Mouse (Mus musculus) lung, embryonic 15.5 days (tissue): Measurements from ENCODE around the gene Cpeb1. TPM values are rescaled to one million over a fixed set of nuclear protein-coding genes. Genes with fewer than 3 reads are reported as not detected.
"Not testable (repeated sequence)": the region's sequence is repeated elsewhere in the genome, so short reads cannot be mapped to it uniquely, and the experiment has no call there.

Experiments
- ATAC-seq: fragments of 200-750 bp; cut with Nextera tagmentation; 2 replicates; pipeline ENCODE4 v1.8.0; 2017; ENCODE audit warnings: moderate number of reproducible peaks, borderline replicate concordance; ENCODE audit not compliant: low FRiP score, low TSS enrichment; ENCODE audit errors: extremely low read depth
- H3K27ac ChIP-seq: fragments of 300-500 bp; sonication (generic); 2 replicates; pipeline ENCODE4 v1.5.1; 2015; ENCODE audit warnings: moderate library complexity, mild to moderate bottlenecking, inconsistent platforms
- H3K27me3 ChIP-seq: fragments of 300-500 bp; sonication (generic); 2 replicates; pipeline ENCODE4 v1.6.1; 2015; ENCODE audit warnings: inconsistent platforms
- H3K36me3 ChIP-seq: fragments of 300-500 bp; sonication (generic); 2 replicates; pipeline ENCODE4 v1.6.1; 2015; ENCODE audit warnings: inconsistent platforms
- H3K4me1 ChIP-seq: fragments of 300-500 bp; sonication (generic); 2 replicates; pipeline ENCODE4 v1.6.1; 2015; ENCODE audit warnings: inconsistent platforms
- H3K4me2 ChIP-seq: fragments of 300-500 bp; sonication (generic); 2 replicates; pipeline ENCODE4 v1.6.1; 2015; ENCODE audit warnings: inconsistent platforms, mild to moderate bottlenecking, moderate library complexity
- H3K4me3 ChIP-seq: fragments of 300-500 bp; sonication (generic); 2 replicates; pipeline ENCODE4 v1.5.1; 2015; ENCODE audit warnings: mild to moderate bottlenecking, inconsistent platforms
- H3K9ac ChIP-seq: fragments of 300-500 bp; sonication (generic); 2 replicates; pipeline ENCODE4 v1.6.1; 2015; ENCODE audit warnings: inconsistent platforms
- H3K9me3 ChIP-seq: fragments of 300-500 bp; sonication (generic); 2 replicates; pipeline ENCODE4 v1.6.1; 2016; ENCODE audit warnings: inconsistent platforms
- WGBS: fragments of 180-500 bp; shearing (Covaris S2); methylation state at CpG from one replicate; pipeline ENCODE4 v1.1.7; 2015; 5-methylcytosine and 5-hydroxymethylcytosine counted together
- polyA plus RNA-seq: library from polyadenylated mRNA; unstranded; fragments of >200 nt; fragmentation: Nextera tagmentation; extraction: Ambion mirVana; gene quantifications from 2 replicates; pipeline ENCODE4 v1.2.1, GENCODE M21; 2015

The Cpeb1 gene
- 0.78 and 1.2 TPM in 2 replicates for polyA plus RNA-seq

DNA sequence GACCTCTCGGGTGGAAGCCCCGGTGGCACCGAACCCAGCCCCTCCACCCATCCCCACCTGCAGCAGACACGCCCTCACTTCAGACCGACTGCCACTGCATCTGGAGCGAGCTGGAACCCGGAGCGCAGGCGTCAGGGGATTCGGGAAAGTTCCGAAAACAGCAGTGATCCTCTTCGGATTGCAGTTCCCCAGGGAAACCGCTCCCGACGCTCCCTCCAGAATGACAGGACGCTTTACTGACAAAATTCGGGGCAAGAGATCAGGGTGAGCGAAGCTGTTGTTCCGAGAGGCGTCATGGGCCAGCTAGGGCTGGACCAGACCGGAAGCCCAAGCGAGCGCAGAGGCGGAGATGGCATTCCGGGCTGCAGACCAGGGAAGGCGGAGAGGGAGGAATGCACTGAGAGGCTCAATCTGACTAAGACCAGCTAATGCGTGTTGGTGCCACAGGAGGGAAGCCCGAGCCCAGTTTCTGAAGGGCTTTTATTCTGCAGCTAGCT is at the start of gene Cpeb1:
TSS of gene Cpeb1 (minus strand) at position 311 of the 497 bp plus-strand sequence.
- Histone ChIP-seq H3K4me1 (peaks cover 23% of the 10 kb centered on the region), H3K9ac (no peak within 1 kb of the TSS), H3K4me3 (peak within 1 kb of the TSS; percentile 49), H3K27me3 (peaks cover 82% of the 10 kb centered on the region), H3K36me3 (no peaks in the 10 kb centered on the region), H3K27ac (no peak within 1 kb of the TSS), H3K4me2 (peak within 1 kb of the TSS; percentile 94), H3K9me3 (no peaks in the 10 kb centered on the region)
- under 1% methylated on average over 28 of the region's 28 CpGs for WGBS
- peak; percentile 73; the same call in 1 of the 2 replicates for ATAC-seq

DNA sequence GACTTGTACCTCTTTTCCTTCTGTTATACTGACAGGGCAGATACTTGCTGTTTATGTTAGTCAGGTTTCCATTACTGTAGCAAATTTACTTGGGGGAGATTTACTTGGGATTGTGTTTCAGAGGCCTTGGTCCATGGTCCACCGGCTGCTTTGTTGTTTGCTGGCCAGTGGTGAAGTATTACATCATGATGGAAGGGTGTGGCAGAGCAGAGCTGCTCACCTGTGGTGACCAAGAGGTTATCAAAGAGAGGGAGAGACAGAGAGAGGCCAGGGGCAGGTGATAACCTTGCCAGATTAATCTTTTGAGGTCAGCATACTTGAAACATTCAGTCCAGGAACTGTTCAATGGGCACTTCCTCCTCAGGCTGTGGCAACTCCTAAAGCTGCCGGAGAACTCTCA is 45.8 kb upstream of the Cpeb1 start:
- peaks cover under 1% of the 10 kb centered on the region; the same call in 1 of the 2 replicates for H3K27me3 ChIP-seq
- no peaks in the 10 kb centered on the region for H3K4me1 ChIP-seq
- no peak overlapping the region for H3K4me2 ChIP-seq
- H3K9me3 ChIP-seq, result no peaks in the 10 kb centered on the region
- no peak for ATAC-seq
- 37% methylated on average over 2 of the region's 2 CpGs for WGBS
- H3K4me3 ChIP-seq, result no peak overlapping the region
- no peaks in the 10 kb centered on the region for H3K36me3 ChIP-seq
- H3K27ac ChIP-seq, result no peak overlapping the region
- H3K9ac ChIP-seq, result no peak overlapping the region

DNA sequence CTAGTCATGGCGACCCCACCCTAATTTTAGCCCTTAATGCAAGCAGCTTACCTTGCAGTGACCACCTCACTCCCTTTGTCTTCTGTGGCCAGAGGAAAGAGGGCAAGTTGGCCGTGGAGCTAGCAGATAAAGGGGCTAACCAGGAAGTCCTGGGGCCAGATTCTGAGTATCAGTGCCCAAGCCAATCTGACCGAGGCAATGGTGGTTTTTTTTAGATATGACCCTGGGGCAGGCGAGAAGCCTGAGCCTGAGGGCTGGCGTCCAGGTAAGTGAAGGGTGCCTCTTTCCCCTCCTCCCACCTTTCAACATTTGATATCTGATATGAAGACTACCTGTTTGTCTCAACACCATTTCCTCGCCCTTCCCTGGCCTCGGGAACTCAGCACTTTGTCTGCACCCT is 42.9 kb upstream of the Cpeb1 start, which contains the start of gene BC048679:
TSS of gene BC048679 (minus strand) at position 101 of the 400 bp plus-strand sequence.
- H3K4me2 ChIP-seq, result no peak within 1 kb of the TSS
- no peak within 1 kb of the TSS for H3K27ac ChIP-seq
- no peak for ATAC-seq
- no peak within 1 kb of the TSS for H3K9ac ChIP-seq
- WGBS, result 46% methylated on average over 7 of the region's 7 CpGs
- H3K27me3 ChIP-seq, result peaks cover 26% of the 10 kb centered on the region
- H3K9me3 ChIP-seq, result no peaks in the 10 kb centered on the region
- no peak within 1 kb of the TSS for H3K4me3 ChIP-seq
- 0 out of 2 replicates have a peak, but pooled peaks cover 6% of the 10 kb centered on the region for H3K4me1 ChIP-seq
- H3K36me3 ChIP-seq, result no peaks in the 10 kb centered on the region

DNA sequence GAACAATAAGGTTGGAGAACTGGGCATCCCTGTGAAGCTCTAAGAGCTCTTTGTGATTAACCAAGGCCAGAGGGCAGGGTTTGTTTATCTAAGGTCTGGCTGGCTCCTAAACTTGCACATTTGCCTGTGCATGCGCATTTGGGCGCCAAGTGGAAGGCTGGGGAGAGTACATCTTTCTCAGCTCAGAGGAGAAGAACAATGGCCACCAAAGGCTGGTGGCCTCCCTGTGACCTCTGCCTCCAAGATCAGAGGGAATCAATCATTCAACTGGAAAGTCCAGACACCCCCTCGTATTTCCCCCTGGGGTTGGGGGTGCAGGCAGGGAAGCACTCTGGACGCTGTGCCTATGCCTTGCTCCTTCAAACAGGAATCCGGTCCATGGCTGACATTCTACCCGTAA is 41.9 kb upstream of the Cpeb1 start:
- H3K4me3 ChIP-seq, result no peak overlapping the region
- H3K27me3 ChIP-seq, result peaks cover 33% of the 10 kb centered on the region
- no peaks in the 10 kb centered on the region for H3K9me3 ChIP-seq
- H3K36me3 ChIP-seq, result no peaks in the 10 kb centered on the region
- H3K4me2 ChIP-seq, result no peak overlapping the region
- H3K27ac ChIP-seq, result no peak overlapping the region
- no peak for ATAC-seq
- WGBS, result 12% methylated on average over 6 of the region's 6 CpGs
- H3K4me1 ChIP-seq, result 0 out of 2 replicates have a peak, but pooled peaks cover 6% of the 10 kb centered on the region
- H3K9ac ChIP-seq, result no peak overlapping the region

DNA sequence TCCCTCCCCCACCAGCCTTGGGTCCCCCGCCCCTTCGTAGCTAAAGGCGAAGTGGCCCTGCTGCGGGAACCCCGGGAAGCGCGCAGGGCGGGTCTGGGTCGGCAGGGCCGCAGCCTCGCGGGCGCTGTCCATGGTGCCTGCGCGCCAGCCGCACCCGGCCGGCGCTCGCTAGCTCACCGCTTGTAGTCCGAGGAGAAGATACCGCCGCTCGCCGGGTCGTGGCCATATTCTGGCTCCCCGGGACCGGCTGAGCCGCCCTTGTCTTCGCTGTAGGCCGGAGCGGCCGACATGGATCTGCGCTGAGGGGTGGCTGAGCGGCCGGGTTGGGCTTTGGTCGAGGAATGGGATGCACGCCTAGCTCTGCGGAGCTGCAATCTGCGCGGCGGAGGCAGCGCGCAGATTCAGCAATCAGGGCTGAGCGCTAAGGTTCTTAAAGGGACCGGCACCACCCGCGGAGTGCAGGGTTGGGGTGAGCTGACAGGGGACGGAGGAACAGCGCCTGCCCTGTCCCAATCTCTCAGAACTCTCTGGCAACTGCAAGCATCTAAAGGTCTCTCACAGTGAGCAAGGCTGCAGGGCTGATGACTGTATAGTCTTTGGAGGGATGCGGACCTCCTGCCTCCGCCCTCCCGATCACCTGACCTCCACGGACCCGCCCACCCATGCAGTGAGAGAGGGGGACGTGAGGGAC is 38.2 kb upstream of the Cpeb1 start, which contains the start of gene Ap3b2:
TSS of gene Ap3b2 (minus strand) at position 595 of the 691 bp plus-strand sequence.
- Histone ChIP-seq H3K9ac (no peak within 1 kb of the TSS), H3K4me2 (peak within 1 kb of the TSS; percentile 78), H3K9me3 (no peaks in the 10 kb centered on the region), H3K27me3 (peaks cover 33% of the 10 kb centered on the region), H3K27ac (no peak within 1 kb of the TSS), H3K36me3 (no peaks in the 10 kb centered on the region), H3K4me1 (0 out of 2 replicates have a peak, but pooled peaks cover 6% of the 10 kb centered on the region), H3K4me3 (peak within 1 kb of the TSS; percentile 41)
- WGBS, result 1% methylated on average over 45 of the region's 57 CpGs
- peak; percentile 71; the same call in 1 of the 2 replicates for ATAC-seq

DNA sequence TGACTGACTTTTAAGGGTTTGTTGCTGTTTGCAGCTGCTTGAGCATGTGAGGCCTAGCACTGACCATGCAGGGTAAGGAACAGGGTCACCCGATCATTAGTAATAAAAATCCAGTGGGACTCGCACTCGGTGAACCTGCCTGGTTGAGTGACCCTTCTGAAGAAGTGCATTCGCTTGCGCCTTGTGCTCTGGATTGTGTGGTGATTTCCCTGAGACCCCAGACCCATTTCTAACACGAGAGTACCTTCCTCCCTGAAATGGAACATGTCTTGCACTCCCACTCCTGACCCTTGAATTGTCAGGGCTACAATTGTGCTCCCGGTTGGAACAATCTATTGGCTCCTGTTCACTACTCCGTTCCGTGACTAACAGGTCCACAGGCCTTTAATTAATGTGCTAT is 37.4 kb upstream of the Cpeb1 start:
- Histone ChIP-seq H3K4me1 (0 out of 2 replicates have a peak, but pooled peaks cover 6% of the 10 kb centered on the region), H3K9ac (no peak overlapping the region), H3K9me3 (no peaks in the 10 kb centered on the region), H3K36me3 (no peaks in the 10 kb centered on the region), H3K27ac (no peak overlapping the region), H3K4me3 (peak overlapping the region; percentile 41; the same call in 1 of the 2 replicates), H3K4me2 (peak overlapping the region; percentile 78; the same call in 1 of the 2 replicates), H3K27me3 (peaks cover 33% of the 10 kb centered on the region)
- no peak for ATAC-seq
- WGBS, result 55% methylated on average over 9 of the region's 9 CpGs

DNA sequence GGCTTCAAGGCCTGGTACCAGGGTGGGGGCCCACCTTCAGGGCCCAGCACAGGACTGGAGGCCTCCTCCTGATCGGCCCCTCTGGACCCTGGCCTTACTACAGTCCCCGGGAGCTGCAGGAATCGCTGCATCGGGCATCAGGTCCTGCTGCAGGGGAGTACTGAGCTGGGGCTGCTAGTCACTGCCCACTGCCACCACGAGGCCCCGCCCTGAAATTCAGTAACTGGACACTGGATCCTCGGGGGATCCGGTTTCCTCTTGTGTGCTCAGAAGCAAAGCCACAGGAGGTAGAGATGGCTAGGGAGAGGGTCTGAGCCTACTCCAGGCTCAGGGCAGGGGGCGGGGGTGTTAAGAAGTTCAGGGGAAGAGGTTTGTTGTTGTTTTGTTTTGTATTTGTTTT is 34.4 kb upstream of the Cpeb1 start:
- H3K4me2 ChIP-seq, result no peak overlapping the region
- H3K27ac ChIP-seq, result no peak overlapping the region
- peaks cover 19% of the 10 kb centered on the region for H3K27me3 ChIP-seq
- no peak overlapping the region for H3K4me3 ChIP-seq
- no peaks in the 10 kb centered on the region for H3K9me3 ChIP-seq
- H3K9ac ChIP-seq, result no peak overlapping the region
- H3K4me1 ChIP-seq, result 0 out of 2 replicates have a peak, but pooled peaks cover 6% of the 10 kb centered on the region
- ATAC-seq, result no peak
- no peaks in the 10 kb centered on the region for H3K36me3 ChIP-seq
- WGBS, result 5% methylated on average over 9 of the region's 9 CpGs

DNA sequence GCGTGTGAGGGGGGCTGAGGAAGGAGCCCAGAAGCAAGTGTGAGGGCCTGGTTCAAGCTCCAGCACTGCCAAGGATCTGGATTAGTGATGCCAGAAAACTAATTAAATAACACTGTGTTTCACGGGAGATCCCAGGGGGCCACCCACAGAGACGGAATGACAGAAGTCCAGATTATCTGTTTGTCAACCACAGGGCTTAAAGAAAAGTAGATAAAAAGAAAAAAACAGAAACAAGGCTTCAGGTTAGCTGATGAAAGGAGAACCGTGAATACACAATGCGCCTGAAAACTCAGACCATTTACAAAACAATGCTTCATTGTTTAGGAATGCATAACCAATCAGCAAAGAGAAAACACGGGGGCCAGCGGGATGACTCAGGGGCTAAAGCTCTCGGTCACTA is 25.5 kb upstream of the Cpeb1 start:
- Histone ChIP-seq H3K9ac (no peak overlapping the region), H3K4me3 (no peak overlapping the region), H3K4me2 (no peak overlapping the region), H3K36me3 (no peaks in the 10 kb centered on the region), H3K27ac (no peak overlapping the region), H3K4me1 (no peaks in the 10 kb centered on the region), H3K9me3 (no peaks in the 10 kb centered on the region), H3K27me3 (peaks cover 19% of the 10 kb centered on the region)
- WGBS, result 6% methylated on average over 8 of the region's 8 CpGs
- no peak for ATAC-seq

DNA sequence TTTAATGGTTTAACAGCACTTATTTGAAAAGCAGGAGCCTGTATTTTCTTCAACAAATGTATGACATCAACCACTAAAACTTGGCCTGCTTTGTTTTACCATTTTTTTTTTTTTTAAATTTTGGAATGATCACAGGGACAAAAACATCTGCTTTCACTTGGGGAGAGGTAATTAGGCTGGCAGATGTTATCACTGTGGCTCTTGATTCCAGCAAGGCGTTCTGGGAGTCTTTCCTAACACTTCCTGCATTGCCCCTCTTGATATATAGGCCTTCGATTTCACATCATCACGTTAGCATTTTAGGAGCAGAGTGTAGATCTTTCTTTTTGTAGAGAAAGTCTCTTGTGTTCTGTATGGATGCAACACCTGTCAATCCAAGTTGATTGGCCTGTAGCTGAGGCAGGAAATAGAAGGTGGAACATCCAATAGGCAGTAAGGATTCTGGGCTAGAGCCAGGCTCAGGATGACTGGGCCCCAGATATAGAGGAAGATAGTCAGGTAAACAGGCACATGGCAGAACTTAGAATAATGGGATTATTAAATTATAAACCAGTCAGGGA is 24.3 kb upstream of the Cpeb1 start:
- Histone ChIP-seq H3K9ac (no peak overlapping the region), H3K4me3 (no peak overlapping the region), H3K27ac (no peak overlapping the region), H3K4me2 (no peak overlapping the region), H3K36me3 (no peaks in the 10 kb centered on the region), H3K27me3 (peaks cover 19% of the 10 kb centered on the region), H3K9me3 (no peaks in the 10 kb centered on the region), H3K4me1 (no peaks in the 10 kb centered on the region)
- ATAC-seq, result no peak
- WGBS, result 53% methylated on average over 3 of the region's 3 CpGs

DNA sequence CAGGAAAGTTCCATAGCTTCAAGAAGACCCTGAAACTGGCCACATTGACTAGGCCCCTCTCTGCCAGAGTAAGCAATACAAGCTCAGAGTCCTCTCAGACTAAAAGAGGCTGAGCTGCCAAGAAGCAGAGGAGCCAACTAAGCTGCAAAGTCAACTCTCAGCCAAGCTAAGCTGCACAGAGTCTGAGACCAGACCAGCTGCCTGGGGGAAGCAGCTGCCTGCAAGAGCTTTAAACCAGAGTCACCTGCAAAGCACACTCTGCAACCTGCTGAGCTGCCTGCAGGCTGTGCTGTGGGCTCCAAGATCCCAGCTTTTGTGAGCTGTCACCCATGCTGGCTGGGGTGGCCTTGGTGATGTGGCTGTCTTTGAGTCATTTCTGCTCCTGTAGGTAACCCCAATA is 23.0 kb upstream of the Cpeb1 start:
- not testable (repeated sequence) for H3K4me2 ChIP-seq, ATAC-seq, H3K36me3 ChIP-seq, H3K4me1 ChIP-seq, H3K9me3 ChIP-seq, H3K9ac ChIP-seq, H3K27ac ChIP-seq, H3K4me3 ChIP-seq
- peaks cover 19% of the 10 kb centered on the region for H3K27me3 ChIP-seq

DNA sequence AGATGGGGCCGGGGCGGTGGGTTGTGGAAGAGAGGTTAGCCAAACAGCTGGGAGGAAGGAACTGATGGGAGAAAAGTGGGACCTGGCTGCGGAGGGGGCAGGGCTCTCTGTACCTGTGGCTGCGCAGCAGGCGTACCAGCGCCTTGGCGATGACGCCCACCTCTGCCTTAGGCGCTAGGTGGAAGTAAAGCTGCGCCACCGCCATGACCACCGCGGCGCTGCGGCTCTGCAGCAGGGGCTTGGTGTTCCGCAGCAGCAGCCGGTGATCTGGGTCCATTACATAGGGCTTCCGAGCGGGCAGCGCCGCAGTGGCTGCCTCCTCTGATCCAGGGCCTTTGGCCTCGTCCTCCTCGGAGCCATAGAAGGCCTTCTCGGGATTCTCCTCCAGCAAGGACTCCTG is 21.6 kb upstream of the Cpeb1 start:
- no peak overlapping the region for H3K4me3 ChIP-seq
- no peaks in the 10 kb centered on the region for H3K9me3 ChIP-seq
- peaks cover 19% of the 10 kb centered on the region for H3K27me3 ChIP-seq
- ATAC-seq, result no peak
- H3K9ac ChIP-seq, result no peak overlapping the region
- H3K4me2 ChIP-seq, result no peak overlapping the region
- WGBS, result 1% methylated on average over 20 of the region's 24 CpGs
- no peak overlapping the region for H3K27ac ChIP-seq
- no peaks in the 10 kb centered on the region for H3K36me3 ChIP-seq
- no peaks in the 10 kb centered on the region for H3K4me1 ChIP-seq

DNA sequence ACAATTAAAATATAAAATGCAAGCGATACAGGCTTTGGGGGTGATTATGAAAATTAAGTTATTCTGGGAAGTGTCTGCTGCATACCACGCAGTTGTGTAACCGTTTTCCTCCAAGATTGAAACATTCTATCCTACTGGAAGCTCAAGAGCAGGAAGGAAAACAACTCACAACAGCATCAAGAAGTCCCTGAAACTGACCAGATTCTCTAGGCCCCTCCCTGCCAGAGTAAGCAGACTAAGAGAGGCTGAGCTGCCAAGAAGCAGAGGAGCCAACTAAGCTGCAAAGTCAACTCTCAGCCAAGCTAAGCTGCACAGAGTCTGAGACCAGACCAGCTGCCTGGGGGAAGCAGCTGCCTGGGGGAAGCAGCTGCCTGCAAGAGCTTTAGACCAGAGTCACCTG is 20.0 kb upstream of the Cpeb1 start:
- whole genome bisulfite sequencing, result 68% methylated on average over 3 of the region's 3 CpGs
- no peaks in the 10 kb centered on the region for H3K9me3 ChIP-seq
- no peak overlapping the region for H3K9ac ChIP-seq
- no peak for ATAC-seq
- H3K27me3 ChIP-seq, result peaks cover 19% of the 10 kb centered on the region
- no peak overlapping the region for H3K27ac ChIP-seq
- no peak overlapping the region for H3K4me3 ChIP-seq
- H3K4me1 ChIP-seq, result no peaks in the 10 kb centered on the region
- no peaks in the 10 kb centered on the region for H3K36me3 ChIP-seq
- no peak overlapping the region for H3K4me2 ChIP-seq
